Mouse (Mus musculus): ENCODE results near the gene Mtf1. TPM values are rescaled to one million over a fixed set of nuclear protein-coding genes. Genes with fewer than 3 reads are reported as not detected.

The Mtf1 gene
- polyA plus RNA-seq, 1 experiment from 2014 or later: 11.5 TPM

- Histone ChIP-seq H3K4me3 (ENCODE audit: low read depth, low read length) (no peak overlapping the region), H3K36me3 (ENCODE audit: control insufficient read depth, insufficient read depth, low read length) (no peaks in the 10 kb centered on the region), H3K27ac (replicated peaks; ENCODE audit: low read depth, low read length) (no peak overlapping the region), H3K9ac (ENCODE audit: low read depth, low read length) (no peak overlapping the region), H3K9me3 (ENCODE audit: control insufficient read depth, low read length) (no peaks in the 10 kb centered on the region), H3K27me3 (replicated peaks; ENCODE audit: control insufficient read depth, insufficient read depth, low read length) (no peaks in the 10 kb centered on the region), H3K4me1 (ENCODE audit: control insufficient read depth, insufficient read depth, low read length) (no peaks in the 10 kb centered on the region), H3K4me2 (ENCODE audit: low read depth, low read length) (no peak overlapping the region)
- 87% methylated on average over 13 of the region's 13 CpGs for WGBS
- no peak for ATAC-seq (ENCODE audit: low read depth)
- no peak for DNase-seq (ENCODE audit: low spot score)
Observed at GRCm38 (mm10) chr4:124768963-124769591, 32.8 kb upstream of the Mtf1 start.

- H3K9me3 ChIP-seq (ENCODE audit: control insufficient read depth, low read length): no peaks in the 10 kb centered on the region
- no peak for DNase-seq (ENCODE audit: low spot score)
- WGBS: 67% methylated on average over 5 of the region's 5 CpGs
- no peak overlapping the region for H3K4me2 ChIP-seq (ENCODE audit: low read depth, low read length)
- H3K27ac ChIP-seq (replicated peaks; ENCODE audit: low read depth, low read length): no peak overlapping the region
- H3K9ac ChIP-seq (ENCODE audit: low read depth, low read length): no peak overlapping the region
- no peaks in the 10 kb centered on the region for H3K36me3 ChIP-seq (ENCODE audit: control insufficient read depth, insufficient read depth, low read length)
- H3K4me1 ChIP-seq (ENCODE audit: control insufficient read depth, insufficient read depth, low read length): no peaks in the 10 kb centered on the region
- no peak for ATAC-seq (ENCODE audit: low read depth)
- H3K4me3 ChIP-seq (ENCODE audit: low read depth, low read length): no peak overlapping the region
- no peaks in the 10 kb centered on the region for H3K27me3 ChIP-seq (replicated peaks; ENCODE audit: control insufficient read depth, insufficient read depth, low read length)
Observed at GRCm38 (mm10) chr4:124770624-124771023, 31.3 kb upstream of the Mtf1 start.

GRCm38 (mm10) chr4:124772125-124772524, 29.8 kb upstream of the Mtf1 start:
- ATAC-seq (ENCODE audit: low read depth) (no peak), DNase-seq (ENCODE audit: low spot score) (no peak)
- Histone ChIP-seq H3K27me3 (replicated peaks; ENCODE audit: control insufficient read depth, insufficient read depth, low read length) (no peaks in the 10 kb centered on the region), H3K9me3 (ENCODE audit: control insufficient read depth, low read length) (no peaks in the 10 kb centered on the region), H3K36me3 (ENCODE audit: control insufficient read depth, insufficient read depth, low read length) (0 out of 2 replicates have a peak, but pooled peaks cover under 1% of the 10 kb centered on the region), H3K4me1 (ENCODE audit: control insufficient read depth, insufficient read depth, low read length) (no peaks in the 10 kb centered on the region), H3K4me2 (ENCODE audit: low read depth, low read length) (no peak overlapping the region), H3K9ac (ENCODE audit: low read depth, low read length) (0 out of 2 replicates have a peak overlapping the region, but pooled peaks have one; percentile 5), H3K27ac (replicated peaks; ENCODE audit: low read depth, low read length) (no peak overlapping the region; the same call in 1 of the 2 replicates), H3K4me3 (ENCODE audit: low read depth, low read length) (no peak overlapping the region)
- WGBS: 66% methylated on average over 4 of the region's 4 CpGs

DNA sequence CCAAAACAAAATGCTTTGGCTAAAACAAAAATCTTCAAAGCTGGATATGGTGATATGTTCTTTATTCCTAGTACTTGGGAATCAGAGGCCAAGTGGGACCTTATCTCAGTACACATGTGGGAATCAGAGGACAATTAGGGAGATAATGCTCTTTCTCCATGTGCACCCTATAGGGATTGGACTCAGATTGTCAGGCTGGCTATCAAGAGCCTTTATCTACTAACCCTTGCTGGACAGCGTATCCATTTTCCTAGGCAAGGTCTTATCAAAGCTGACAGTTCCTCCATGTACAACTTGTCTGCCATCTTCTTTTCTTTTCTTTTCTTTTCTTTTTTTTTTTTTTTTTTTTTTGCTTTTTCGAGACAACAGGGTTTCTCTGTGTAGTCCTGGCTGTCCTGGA, 28.5 kb upstream of the Mtf1 start:
- no peak for DNase-seq (ENCODE audit: low spot score)
- Histone ChIP-seq H3K4me3 (ENCODE audit: low read depth, low read length) (no peak overlapping the region), H3K36me3 (ENCODE audit: control insufficient read depth, insufficient read depth, low read length) (peaks cover 10% of the 10 kb centered on the region; the same call in 1 of the 2 replicates), H3K4me1 (ENCODE audit: control insufficient read depth, insufficient read depth, low read length) (no peaks in the 10 kb centered on the region), H3K27ac (replicated peaks; ENCODE audit: low read depth, low read length) (no peak overlapping the region), H3K9ac (ENCODE audit: low read depth, low read length) (no peak overlapping the region), H3K9me3 (ENCODE audit: control insufficient read depth, low read length) (no peaks in the 10 kb centered on the region), H3K4me2 (ENCODE audit: low read depth, low read length) (no peak overlapping the region), H3K27me3 (replicated peaks; ENCODE audit: control insufficient read depth, insufficient read depth, low read length) (no peaks in the 10 kb centered on the region)
- WGBS: 96% methylated on average over 1 of the region's 2 CpGs
- ATAC-seq (ENCODE audit: low read depth): no peak

GRCm38 (mm10) chr4:124773995-124774394, 27.9 kb upstream of the Mtf1 start:
- Histone ChIP-seq H3K9ac (ENCODE audit: low read depth, low read length) (no peak overlapping the region), H3K4me3 (ENCODE audit: low read depth, low read length) (no peak overlapping the region), H3K4me2 (ENCODE audit: low read depth, low read length) (no peak overlapping the region), H3K27me3 (replicated peaks; ENCODE audit: control insufficient read depth, insufficient read depth, low read length) (no peaks in the 10 kb centered on the region), H3K9me3 (ENCODE audit: control insufficient read depth, low read length) (no peaks in the 10 kb centered on the region), H3K4me1 (ENCODE audit: control insufficient read depth, insufficient read depth, low read length) (no peaks in the 10 kb centered on the region), H3K36me3 (ENCODE audit: control insufficient read depth, insufficient read depth, low read length) (peaks cover 14% of the 10 kb centered on the region), H3K27ac (replicated peaks; ENCODE audit: low read depth, low read length) (no peak overlapping the region)
- ATAC-seq (ENCODE audit: low read depth) (no peak), DNase-seq (ENCODE audit: low spot score) (no peak)
- WGBS: 90% methylated on average over 6 of the region's 6 CpGs

GRCm38 (mm10) chr4:124774429-124774828, 27.5 kb upstream of the Mtf1 start:
- ATAC-seq (ENCODE audit: low read depth): no peak
- no peak for DNase-seq (ENCODE audit: low spot score)
- H3K36me3 ChIP-seq (ENCODE audit: control insufficient read depth, insufficient read depth, low read length): peaks cover 18% of the 10 kb centered on the region
- no peaks in the 10 kb centered on the region for H3K9me3 ChIP-seq (ENCODE audit: control insufficient read depth, low read length)
- H3K4me2 ChIP-seq (ENCODE audit: low read depth, low read length): no peak overlapping the region
- H3K27ac ChIP-seq (replicated peaks; ENCODE audit: low read depth, low read length): no peak overlapping the region
- H3K9ac ChIP-seq (ENCODE audit: low read depth, low read length): no peak overlapping the region
- H3K4me1 ChIP-seq (ENCODE audit: control insufficient read depth, insufficient read depth, low read length): no peaks in the 10 kb centered on the region
- H3K27me3 ChIP-seq (replicated peaks; ENCODE audit: control insufficient read depth, insufficient read depth, low read length): no peaks in the 10 kb centered on the region
- H3K4me3 ChIP-seq (ENCODE audit: low read depth, low read length): no peak overlapping the region
- WGBS: 81% methylated on average over 2 of the region's 2 CpGs

GRCm38 (mm10) chr4:124781361-124781760, 20.5 kb upstream of the Mtf1 start:
- H3K27me3 ChIP-seq (replicated peaks; ENCODE audit: control insufficient read depth, insufficient read depth, low read length): no peaks in the 10 kb centered on the region
- DNase-seq (ENCODE audit: low spot score) (no peak), ATAC-seq (ENCODE audit: low read depth) (no peak)
- H3K9ac ChIP-seq (ENCODE audit: low read depth, low read length): no peak overlapping the region
- no peaks in the 10 kb centered on the region for H3K4me1 ChIP-seq (ENCODE audit: control insufficient read depth, insufficient read depth, low read length)
- H3K36me3 ChIP-seq (ENCODE audit: control insufficient read depth, insufficient read depth, low read length): peaks cover 77% of the 10 kb centered on the region
- no peak overlapping the region for H3K4me3 ChIP-seq (ENCODE audit: low read depth, low read length)
- no peak overlapping the region for H3K4me2 ChIP-seq (ENCODE audit: low read depth, low read length)
- 84% methylated on average over 7 of the region's 7 CpGs for WGBS
- H3K27ac ChIP-seq (replicated peaks; ENCODE audit: low read depth, low read length): no peak overlapping the region
- no peaks in the 10 kb centered on the region for H3K9me3 ChIP-seq (ENCODE audit: control insufficient read depth, low read length)

- Histone ChIP-seq H3K36me3 (ENCODE audit: control insufficient read depth, insufficient read depth, low read length) (peaks cover 84% of the 10 kb centered on the region), H3K9ac (ENCODE audit: low read depth, low read length) (no peak overlapping the region), H3K4me1 (ENCODE audit: control insufficient read depth, insufficient read depth, low read length) (no peaks in the 10 kb centered on the region), H3K9me3 (ENCODE audit: control insufficient read depth, low read length) (no peaks in the 10 kb centered on the region), H3K4me2 (ENCODE audit: low read depth, low read length) (no peak overlapping the region), H3K27me3 (replicated peaks; ENCODE audit: control insufficient read depth, insufficient read depth, low read length) (no peaks in the 10 kb centered on the region), H3K27ac (replicated peaks; ENCODE audit: low read depth, low read length) (no peak overlapping the region), H3K4me3 (ENCODE audit: low read depth, low read length) (no peak overlapping the region)
- DNase-seq (ENCODE audit: low spot score): peak; percentile 14
- no peak for ATAC-seq (ENCODE audit: low read depth)
- 85% methylated on average over 8 of the region's 8 CpGs for WGBS
Observed at GRCm38 (mm10) chr4:124782395-124782794, 19.5 kb upstream of the Mtf1 start.

- Histone ChIP-seq H3K27ac (replicated peaks; ENCODE audit: low read depth, low read length) (no peak overlapping the region), H3K27me3 (replicated peaks; ENCODE audit: control insufficient read depth, insufficient read depth, low read length) (no peaks in the 10 kb centered on the region), H3K36me3 (ENCODE audit: control insufficient read depth, insufficient read depth, low read length) (peaks cover 87% of the 10 kb centered on the region), H3K4me3 (ENCODE audit: low read depth, low read length) (no peak overlapping the region), H3K9ac (ENCODE audit: low read depth, low read length) (no peak overlapping the region), H3K4me2 (ENCODE audit: low read depth, low read length) (no peak overlapping the region), H3K4me1 (ENCODE audit: control insufficient read depth, insufficient read depth, low read length) (no peaks in the 10 kb centered on the region), H3K9me3 (ENCODE audit: control insufficient read depth, low read length) (no peaks in the 10 kb centered on the region)
- DNase-seq (ENCODE audit: low spot score) (no peak), ATAC-seq (ENCODE audit: low read depth) (no peak)
- 80% methylated on average over 8 of the region's 8 CpGs for WGBS
Observed at GRCm38 (mm10) chr4:124783937-124784336, 18.0 kb upstream of the Mtf1 start.
